Mouse (Mus musculus) G1E (cell line): ENCODE data around the gene 2310057M21Rik.

Experiments used
- CTCF ChIP-seq: IDR thresholded peaks from 2 replicates; pipeline ENCODE4 v1.5.1; 2012; ENCODE audit warnings: low read depth, low read length, inconsistent platforms, mixed read lengths
- GATA1 ChIP-seq: IDR thresholded peaks from 2 replicates; pipeline ENCODE4 v1.6.1; 2012; ENCODE audit warnings: borderline replicate concordance, low read length, inconsistent platforms, mixed read lengths
- GATA2 ChIP-seq: IDR thresholded peaks from 2 replicates; pipeline ENCODE4 v1.6.1; 2012; ENCODE audit warnings: low read depth, low read length, inconsistent platforms, borderline replicate concordance
- POLR2AphosphoS5 ChIP-seq: IDR thresholded peaks from 2 replicates; pipeline ENCODE4 v1.6.1; 2012; ENCODE audit warnings: low read depth, low read length, inconsistent platforms; ENCODE audit not compliant: insufficient replicate concordance
- TAL1 ChIP-seq: conservative IDR thresholded peaks from 2 replicates; pipeline ENCODE4 v1.6.1; 2012; ENCODE audit warnings: low read depth, low read length, inconsistent platforms, mixed read lengths

GRCm38 (mm10) chr7:131364131-131364530 is 1.6 kb upstream of the 2310057M21Rik start:
- TF ChIP-seq CTCF (no peak), POLR2AphosphoS5 (no peak), TAL1 (no peak), GATA2 (no peak), GATA1 (no peak)
